ENCODE assay signal across 7 mouse cellular contexts in the genomic region with DNA sequence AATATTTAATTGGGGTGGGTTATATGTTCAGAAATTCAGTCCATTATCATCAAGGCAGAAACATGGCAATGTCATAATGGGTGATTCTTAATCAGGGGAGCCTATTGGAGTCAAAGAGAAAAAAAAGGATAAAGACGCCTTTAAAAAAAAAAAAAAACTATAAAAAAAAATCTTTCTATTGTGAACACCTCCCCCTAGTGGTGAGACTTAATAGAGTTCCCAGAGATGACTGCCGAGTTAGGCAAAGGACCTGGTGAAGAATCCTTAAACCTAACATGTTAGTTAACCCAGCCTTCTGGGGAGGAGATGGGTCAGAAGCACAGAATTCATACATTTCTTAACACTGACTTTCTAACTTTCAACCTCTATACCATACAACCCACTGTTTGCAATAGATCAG. TPM values are rescaled to one million over a fixed set of nuclear protein-coding genes. Genes with fewer than 3 reads are reported as not detected.
DNase-seq lines count a peak whose midpoint lies in the region; ATAC-seq lines count a peak whose summit lies in the region.

No protein-coding gene starts in this region.

- peak; percentile 29 for ATAC-seq in CD4-positive, CD25-positive, alpha-beta regulatory T cell, adult 4 months

- DNase-seq in kidney, postnatal 36 days, result peak; percentile 7 to 11
- no peak for DNase-seq in kidney, postnatal 10 days
- peak; percentile 5 for DNase-seq in Muller cell, postnatal 12 days (ENCODE audit: inconsistent ontology term)
- DNase-seq in lung, postnatal 25 days (ENCODE audit: low spot score), result peak; percentile 10
- DNase-seq in frontal cortex, postnatal 14 days (ENCODE audit: low spot score in 2 of 2), result no peak
- no peak for DNase-seq in right cerebral cortex, postnatal 10 days (ENCODE audit: low spot score in 2 of 2)

RNA-seq across cellular contexts. Expression of a gene that starts 18.7 kb away (rescaled TPM):
- 1 to 10 TPM; 2.7 to 4.1 TPM for polyA plus RNA-seq in CD4-positive, CD25-positive, alpha-beta regulatory T cell, adult 4 months (2017; shearing (Covaris generic))

RNA-seq across cellular contexts. Expression of a gene that starts 31.1 kb away (rescaled TPM):
- polyA plus RNA-seq in CD4-positive, CD25-positive, alpha-beta regulatory T cell, adult 4 months (2017; shearing (Covaris generic)), result 100 to 1,000 TPM; 247 to 339 TPM

Comparison
In these comparisons a context has a peak if more than half of its experiments do, and no peak if none do; other contexts are left out.
1. DNase-seq: peak in kidney, postnatal 36 days (2 of 2), Muller cell, postnatal 12 days (single experiment) and lung, postnatal 25 days (single experiment); none in kidney, postnatal 10 days (single experiment), frontal cortex, postnatal 14 days (0 of 2) and right cerebral cortex, postnatal 10 days (0 of 2).